Mouse (Mus musculus): ENCODE results near the gene Spopl. TPM values are rescaled to one million over a fixed set of nuclear protein-coding genes. Genes with fewer than 3 reads are reported as not detected.
"Not testable (repeated sequence)": the region's sequence is repeated elsewhere in the genome, so short reads cannot be mapped to it uniquely, and the experiment has no call there.

Gene Spopl
- 7.9 and 10.6 TPM in 2 replicates for polyA plus RNA-seq (2015; fragmentation: Nextera tagmentation; extraction: Ambion mirVana)

DNA sequence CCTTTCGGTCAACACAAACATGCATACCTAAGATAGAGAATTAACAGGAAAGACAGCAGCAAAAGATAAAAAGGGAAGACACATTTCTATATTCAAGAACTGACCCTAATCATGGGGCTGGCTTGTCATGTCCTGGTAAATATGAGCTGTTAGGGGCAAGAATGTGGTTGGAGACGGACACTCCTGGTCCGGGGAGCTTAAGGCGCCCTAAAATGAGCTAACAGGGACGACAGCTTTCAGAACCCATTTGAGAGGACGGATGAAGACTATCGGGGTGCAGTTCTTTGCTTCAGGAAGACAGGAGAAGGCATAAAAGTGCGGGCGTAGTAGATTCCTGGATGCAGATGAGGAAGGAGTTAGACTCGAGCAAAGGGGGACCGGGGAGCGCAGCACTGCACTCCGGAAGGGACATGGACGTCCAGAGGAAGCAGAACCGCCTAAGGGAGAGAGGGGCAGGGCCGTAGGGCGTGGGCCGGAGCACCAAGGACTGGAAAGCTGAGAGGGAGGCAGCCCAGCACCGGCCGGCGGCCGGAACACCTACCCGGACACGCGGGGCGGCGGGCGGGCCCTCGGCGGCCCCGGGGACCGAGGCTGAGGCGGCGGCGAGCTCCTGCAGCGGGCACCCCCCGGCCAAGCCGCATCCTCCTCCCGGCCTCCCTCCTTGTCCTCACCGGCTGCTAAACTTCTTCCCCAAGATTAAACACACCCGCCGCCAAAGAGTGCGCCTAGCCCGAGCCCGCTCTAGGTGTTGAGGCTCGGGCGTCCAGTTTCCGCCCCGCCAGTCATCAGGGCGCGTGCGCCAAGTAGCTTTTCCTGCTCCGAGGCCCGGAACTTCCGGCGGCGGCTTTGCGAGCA is at the start of gene Spopl:
Spopl (minus strand) TSS at position 805 of the 855 bp plus-strand sequence.
- peak within 1 kb of the TSS; percentile 83 for H3K27ac ChIP-seq

GRCm38 (mm10) chr2:23620128-23620527 is 48.2 kb upstream of the Spopl start:
- Histone ChIP-seq H3K4me2 (no peak overlapping the region), H3K9ac (no peak overlapping the region), H3K4me1 (replicated peaks) (no peaks in the 10 kb centered on the region), H3K27me3 (no peaks in the 10 kb centered on the region), H3K4me3 (no peak overlapping the region), H3K9me3 (replicated peaks) (no peaks in the 10 kb centered on the region), H3K36me3 (no peaks in the 10 kb centered on the region), H3K27ac (no peak overlapping the region)
- no peak for ATAC-seq (replicated peaks; ENCODE audit: insufficient number of reproducible peaks, insufficient read depth, low FRiP score, low read depth)

More for the DNA sequence above, at the start of gene Spopl:
- H3K4me3 ChIP-seq: peak within 1 kb of the TSS; percentile 94
- no peaks in the 10 kb centered on the region for H3K36me3 ChIP-seq
- WGBS: 2% methylated on average over 58 of the region's 58 CpGs
- H3K27me3 ChIP-seq: no peaks in the 10 kb centered on the region
- no peaks in the 10 kb centered on the region for H3K9me3 ChIP-seq (replicated peaks)
- H3K4me2 ChIP-seq: peak within 1 kb of the TSS; percentile 77
- peak; percentile 83 for ATAC-seq (replicated peaks; ENCODE audit: insufficient number of reproducible peaks, insufficient read depth, low FRiP score, low read depth)
- H3K4me1 ChIP-seq (replicated peaks): peaks cover 7% of the 10 kb centered on the region
- peak within 1 kb of the TSS; percentile 94 for H3K9ac ChIP-seq

GRCm38 (mm10) chr2:23617989-23618388 is 46.1 kb upstream of the Spopl start:
- ATAC-seq (replicated peaks; ENCODE audit: insufficient number of reproducible peaks, insufficient read depth, low FRiP score, low read depth): no peak
- no peaks in the 10 kb centered on the region for H3K9me3 ChIP-seq (replicated peaks)

DNA sequence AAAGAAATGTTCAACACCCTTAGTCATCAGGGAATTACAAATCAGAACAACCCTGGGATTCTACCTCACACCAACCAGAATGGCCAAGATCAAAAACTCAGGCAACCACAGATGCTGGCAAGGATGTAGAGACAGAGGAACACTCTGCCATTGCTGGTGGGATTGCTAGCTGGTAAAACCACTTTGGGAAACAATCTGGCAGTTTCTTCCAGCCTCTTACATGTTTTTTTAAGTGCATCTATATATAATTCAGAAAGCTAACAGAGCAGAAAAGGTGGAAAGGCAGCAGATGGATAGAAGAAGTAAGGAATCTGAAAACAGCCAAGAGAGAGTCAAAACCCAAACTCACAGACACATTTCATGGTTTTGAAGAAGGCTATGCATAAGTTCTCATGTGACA is 33.5 kb upstream of the Spopl start:
- no peaks in the 10 kb centered on the region for H3K27me3 ChIP-seq
- no peak overlapping the region for H3K27ac ChIP-seq
- no peaks in the 10 kb centered on the region for H3K9me3 ChIP-seq (replicated peaks)
- H3K4me2 ChIP-seq: no peak overlapping the region
- no peak for ATAC-seq (replicated peaks; ENCODE audit: insufficient number of reproducible peaks, insufficient read depth, low FRiP score, low read depth)
- H3K4me1 ChIP-seq (replicated peaks): no peaks in the 10 kb centered on the region
- H3K4me3 ChIP-seq: no peak overlapping the region
- no peak overlapping the region for H3K9ac ChIP-seq
- no peaks in the 10 kb centered on the region for H3K36me3 ChIP-seq

More at GRCm38 (mm10) chr2:23617989-23618388, 46.1 kb upstream of the Spopl start:
- Histone ChIP-seq H3K4me1 (replicated peaks) (no peaks in the 10 kb centered on the region), H3K27me3 (no peaks in the 10 kb centered on the region), H3K4me2 (no peak overlapping the region), H3K27ac (no peak overlapping the region), H3K9ac (no peak overlapping the region), H3K36me3 (no peaks in the 10 kb centered on the region), H3K4me3 (no peak overlapping the region)

- Histone ChIP-seq H3K36me3 (no peaks in the 10 kb centered on the region), H3K9me3 (replicated peaks) (no peaks in the 10 kb centered on the region), H3K4me2 (no peak overlapping the region), H3K4me3 (no peak overlapping the region), H3K4me1 (replicated peaks) (no peaks in the 10 kb centered on the region), H3K27me3 (no peaks in the 10 kb centered on the region), H3K27ac (no peak overlapping the region), H3K9ac (no peak overlapping the region)
- 24% methylated on average over 2 of the region's 2 CpGs for WGBS
- ATAC-seq (replicated peaks; ENCODE audit: insufficient number of reproducible peaks, insufficient read depth, low FRiP score, low read depth): no peak
Observed at GRCm38 (mm10) chr2:23588769-23589168, 16.9 kb upstream of the Spopl start.

DNA sequence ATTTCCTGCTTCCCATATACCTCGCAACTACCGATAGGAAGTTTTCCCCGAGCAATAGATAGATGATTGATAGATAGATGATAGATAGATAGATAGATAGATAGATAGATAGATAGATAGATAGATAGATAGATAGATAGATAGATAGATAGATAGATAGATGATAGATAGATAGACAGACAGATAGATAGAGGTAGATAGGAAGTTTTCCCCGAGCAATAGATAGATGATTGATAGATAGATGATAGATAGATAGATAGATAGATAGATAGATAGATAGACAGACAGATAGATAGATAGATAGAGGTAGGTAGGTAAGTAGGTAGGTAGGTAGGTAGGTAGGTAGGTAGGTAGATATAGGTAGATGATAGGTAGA is 239 bp upstream of the Spopl start:
- H3K36me3 ChIP-seq; H3K27me3 ChIP-seq; H3K9me3 ChIP-seq (replicated peaks); ATAC-seq (replicated peaks; ENCODE audit: insufficient number of reproducible peaks, insufficient read depth, low FRiP score, low read depth); H3K4me1 ChIP-seq (replicated peaks); H3K9ac ChIP-seq: not testable (repeated sequence)
- Histone ChIP-seq H3K27ac (peak overlapping the region; percentile 83; the same call in 1 of the 2 replicates), H3K4me2 (peak overlapping the region; percentile 77), H3K4me3 (peak overlapping the region; percentile 94)
- WGBS: 13% methylated on average over 4 of the region's 4 CpGs

- H3K9ac ChIP-seq: peak overlapping the region; percentile 94; the same call in 1 of the 2 replicates
- ATAC-seq (replicated peaks; ENCODE audit: insufficient number of reproducible peaks, insufficient read depth, low FRiP score, low read depth): no peak
- no peak overlapping the region for H3K27ac ChIP-seq
- peaks cover 7% of the 10 kb centered on the region for H3K4me1 ChIP-seq (replicated peaks)
- 57% methylated on average over 4 of the region's 4 CpGs for WGBS
- no peaks in the 10 kb centered on the region for H3K9me3 ChIP-seq (replicated peaks)
- no peaks in the 10 kb centered on the region for H3K36me3 ChIP-seq
- peak overlapping the region; percentile 77 for H3K4me2 ChIP-seq
- no peaks in the 10 kb centered on the region for H3K27me3 ChIP-seq
- peak overlapping the region; percentile 94 for H3K4me3 ChIP-seq
Observed at GRCm38 (mm10) chr2:23570563-23570962, 1.3 kb downstream of the Spopl start.

DNA sequence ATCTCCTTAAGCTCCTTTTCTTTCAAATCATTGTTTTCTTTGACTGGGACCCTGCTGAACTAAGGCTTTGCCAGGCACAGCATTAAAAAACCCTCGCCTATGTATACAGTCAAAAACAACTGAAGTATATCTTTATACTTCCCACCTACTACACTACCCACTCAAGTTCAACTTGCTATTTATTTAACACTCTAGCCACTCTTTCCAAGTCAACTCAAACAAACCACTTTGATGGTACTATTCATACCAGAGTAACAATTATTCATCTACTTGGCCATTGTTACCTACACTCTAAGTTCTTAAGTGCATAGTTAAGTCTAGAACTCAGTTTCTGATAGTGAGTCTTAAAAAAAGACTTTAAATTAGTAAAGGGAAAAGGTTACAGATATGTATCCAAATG is 3.1 kb downstream of the Spopl start:
- peaks cover 7% of the 10 kb centered on the region for H3K4me1 ChIP-seq (replicated peaks)
- H3K4me3 ChIP-seq: no peak overlapping the region
- H3K9me3 ChIP-seq (replicated peaks): no peaks in the 10 kb centered on the region
- H3K36me3 ChIP-seq: no peaks in the 10 kb centered on the region
- no peak for ATAC-seq (replicated peaks; ENCODE audit: insufficient number of reproducible peaks, insufficient read depth, low FRiP score, low read depth)
- no peak overlapping the region for H3K9ac ChIP-seq
- WGBS: 81% methylated on average over 1 of the region's 1 CpGs
- no peak overlapping the region for H3K4me2 ChIP-seq
- H3K27ac ChIP-seq: no peak overlapping the region
- no peaks in the 10 kb centered on the region for H3K27me3 ChIP-seq

DNA sequence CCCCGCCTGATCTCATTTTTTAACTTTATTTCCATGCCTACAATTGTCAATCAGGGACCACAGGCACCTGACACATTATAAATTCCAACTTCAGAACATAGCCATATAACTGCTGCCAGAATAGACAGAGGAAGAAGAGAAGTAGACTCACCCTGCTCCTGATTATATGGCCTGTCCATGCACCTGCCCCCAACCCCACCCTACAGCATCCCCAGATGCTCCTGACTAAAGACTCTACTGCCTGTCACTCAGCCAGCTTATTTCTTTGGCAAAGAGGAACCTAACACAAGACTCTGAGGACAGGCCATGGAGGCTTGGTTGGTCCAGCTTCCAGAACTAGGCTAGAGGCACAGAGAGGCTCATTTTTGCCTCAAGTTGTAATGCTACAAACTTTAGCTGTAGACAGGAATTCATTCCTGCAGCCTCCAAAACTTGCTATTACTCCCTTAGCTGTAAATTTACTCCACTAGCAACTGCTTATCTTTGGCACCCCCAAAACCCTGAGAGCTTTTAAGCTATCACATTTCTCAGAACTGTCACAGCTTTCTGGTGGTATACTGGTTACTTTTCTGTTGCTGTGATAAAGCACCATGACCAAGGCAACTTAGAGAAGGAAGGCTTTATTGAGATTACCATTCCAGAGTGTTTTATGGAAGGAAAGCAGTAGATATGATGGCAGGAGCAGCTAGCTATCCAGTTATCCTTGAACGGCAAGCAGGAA is 6.7 kb downstream of the Spopl start:
- no peak overlapping the region for H3K9ac ChIP-seq
- no peaks in the 10 kb centered on the region for H3K36me3 ChIP-seq
- H3K9me3 ChIP-seq (replicated peaks): no peaks in the 10 kb centered on the region
- no peak for ATAC-seq (replicated peaks; ENCODE audit: insufficient number of reproducible peaks, insufficient read depth, low FRiP score, low read depth)
- H3K4me1 ChIP-seq (replicated peaks): no peaks in the 10 kb centered on the region
- 77% methylated on average over 2 of the region's 2 CpGs for WGBS
- no peaks in the 10 kb centered on the region for H3K27me3 ChIP-seq
- H3K4me3 ChIP-seq: no peak overlapping the region
- no peak overlapping the region for H3K4me2 ChIP-seq
- no peak overlapping the region for H3K27ac ChIP-seq

GRCm38 (mm10) chr2:23562898-23563297 is 9.0 kb downstream of the Spopl start:
- H3K4me2 ChIP-seq: no peak overlapping the region
- no peak overlapping the region for H3K27ac ChIP-seq
- 73% methylated on average over 3 of the region's 3 CpGs for WGBS
- no peak overlapping the region for H3K4me3 ChIP-seq
- no peaks in the 10 kb centered on the region for H3K27me3 ChIP-seq
- no peaks in the 10 kb centered on the region for H3K9me3 ChIP-seq (replicated peaks)
- H3K4me1 ChIP-seq (replicated peaks): no peaks in the 10 kb centered on the region
- H3K9ac ChIP-seq: no peak overlapping the region
- no peaks in the 10 kb centered on the region for H3K36me3 ChIP-seq
- no peak for ATAC-seq (replicated peaks; ENCODE audit: insufficient number of reproducible peaks, insufficient read depth, low FRiP score, low read depth)

- WGBS: 91% methylated on average over 2 of the region's 2 CpGs
- no peaks in the 10 kb centered on the region for H3K36me3 ChIP-seq
Observed at GRCm38 (mm10) chr2:23559186-23559585, 12.7 kb downstream of the Spopl start.

More at GRCm38 (mm10) chr2:23559186-23559585, 12.7 kb downstream of the Spopl start:
- Histone ChIP-seq H3K4me2 (no peak overlapping the region), H3K9ac (no peak overlapping the region), H3K27ac (no peak overlapping the region), H3K4me3 (no peak overlapping the region), H3K4me1 (replicated peaks) (no peaks in the 10 kb centered on the region), H3K9me3 (replicated peaks) (no peaks in the 10 kb centered on the region), H3K27me3 (no peaks in the 10 kb centered on the region)
- ATAC-seq (replicated peaks; ENCODE audit: insufficient number of reproducible peaks, insufficient read depth, low FRiP score, low read depth): no peak
